Mouse (Mus musculus) retina, adult 2 months (tissue): ENCODE data around the gene Olfr231.

Source experiments
- DNase-seq: peaks from one replicate; pipeline ENCODE4 v3.0.0-alpha.2; 2012; ENCODE audit warnings: low read depth, low spot score

The Olfr231 gene

GRCm38 (mm10) chr1:174121062-174121461, at the start of gene Olfr231:
Olfr231 (minus strand) TSS chr1:174121162.
- no peak for DNase-seq

DNA sequence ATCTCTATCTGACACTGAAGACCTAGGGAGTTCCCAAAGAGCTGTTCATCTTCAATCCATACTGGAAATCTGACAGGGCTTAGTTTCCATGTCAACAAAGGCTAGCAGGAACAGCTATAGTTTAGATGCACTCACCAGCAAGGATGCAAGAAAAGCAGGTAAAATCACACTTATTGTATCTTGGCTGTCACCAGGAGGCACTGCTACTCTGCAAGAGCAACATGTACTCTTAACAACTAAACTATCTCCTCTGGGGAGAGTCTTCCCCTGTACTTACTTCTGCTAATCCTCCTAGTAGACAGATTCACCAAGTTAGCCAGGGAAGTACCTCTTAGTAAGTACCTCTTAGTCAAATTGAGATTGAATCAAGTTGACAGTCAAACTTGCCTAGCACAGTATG, 48.1 kb upstream of the Olfr231 start:
- no peak for DNase-seq

DNA sequence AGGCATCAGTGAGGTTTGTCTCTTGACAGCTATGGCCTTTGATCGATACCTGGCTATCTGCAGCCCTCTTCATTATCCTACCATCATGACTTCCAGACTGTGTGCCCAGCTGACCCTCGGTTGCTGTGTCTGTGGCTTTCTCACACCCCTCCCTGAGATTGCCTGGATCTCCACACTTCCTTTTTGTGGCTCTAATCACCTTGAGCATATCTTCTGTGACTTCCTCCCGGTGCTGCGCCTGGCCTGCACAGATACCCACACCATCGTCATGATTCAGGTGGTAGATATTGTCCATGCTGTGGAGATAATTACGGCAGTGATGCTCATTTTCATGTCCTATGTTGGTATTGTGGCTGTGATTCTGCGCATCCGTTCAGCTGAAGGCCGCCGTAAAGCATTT, 38.1 kb upstream of the Olfr231 start:
- DNase-seq: no peak

GRCm38 (mm10) chr1:174158512-174158911, 37.5 kb upstream of the Olfr231 start:
- no peak for DNase-seq

DNA sequence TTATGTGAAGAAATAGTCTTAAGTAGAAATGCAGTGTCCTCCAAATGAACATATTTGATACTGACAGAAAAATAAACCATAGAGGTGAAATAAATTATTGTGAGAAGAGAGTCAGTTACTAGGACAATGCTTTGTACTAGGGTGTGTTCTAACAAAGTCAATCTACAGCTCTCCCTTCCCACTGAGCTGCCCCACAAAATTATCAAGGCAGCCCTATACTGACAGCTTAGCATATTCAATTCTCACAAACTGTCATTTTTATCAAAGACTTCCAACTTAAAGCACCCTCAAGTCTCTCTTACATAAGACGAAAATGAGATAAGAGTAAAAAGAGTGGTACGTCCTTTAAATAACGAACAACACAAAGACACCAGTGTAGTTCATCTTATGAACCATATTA, 36.7 kb upstream of the Olfr231 start:
- no peak for DNase-seq

DNA sequence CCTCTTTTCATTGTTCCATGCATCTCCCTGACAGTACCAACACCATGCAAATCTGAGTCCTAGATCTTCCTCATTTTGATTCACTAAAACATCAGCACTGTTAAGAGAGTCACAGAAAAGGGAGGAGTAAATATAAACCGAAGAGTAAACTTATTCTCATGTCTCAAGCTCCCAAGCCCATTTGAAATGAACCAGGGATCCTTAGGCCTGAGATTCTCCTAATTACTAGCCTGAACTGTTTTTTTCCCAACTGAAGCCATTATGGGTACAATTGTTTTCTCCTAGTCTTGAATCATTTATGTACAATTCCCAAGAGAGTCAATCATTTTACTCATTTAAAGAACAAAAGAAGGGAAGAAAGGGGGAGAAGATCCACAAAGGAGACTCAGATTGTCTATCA, 34.4 kb upstream of the Olfr231 start, which contains the start of gene Olfr420:
Gene Olfr420 (plus strand): TSS at position 301 of the 400 bp plus-strand sequence.
- no peak for DNase-seq

DNA sequence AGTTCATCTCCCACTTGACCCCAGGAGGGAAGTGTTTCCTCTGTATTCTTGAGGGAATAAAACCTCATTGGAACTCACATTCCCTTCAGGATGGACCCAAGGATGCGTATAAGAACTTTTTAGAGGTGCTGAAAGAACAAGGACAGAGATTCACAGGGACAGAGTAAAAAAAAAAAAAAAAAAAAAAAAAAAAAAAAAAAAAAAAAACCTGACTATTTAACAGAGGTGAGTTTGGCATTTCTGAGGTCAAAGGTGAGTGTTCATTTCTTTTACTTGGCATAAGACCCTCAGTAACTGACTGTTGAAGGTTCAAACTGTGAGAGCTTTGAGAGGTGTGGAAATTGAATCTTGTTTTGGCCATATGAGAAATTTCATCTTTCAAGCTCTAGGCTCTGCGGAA, 28.3 kb upstream of the Olfr231 start:
- no peak for DNase-seq

DNA sequence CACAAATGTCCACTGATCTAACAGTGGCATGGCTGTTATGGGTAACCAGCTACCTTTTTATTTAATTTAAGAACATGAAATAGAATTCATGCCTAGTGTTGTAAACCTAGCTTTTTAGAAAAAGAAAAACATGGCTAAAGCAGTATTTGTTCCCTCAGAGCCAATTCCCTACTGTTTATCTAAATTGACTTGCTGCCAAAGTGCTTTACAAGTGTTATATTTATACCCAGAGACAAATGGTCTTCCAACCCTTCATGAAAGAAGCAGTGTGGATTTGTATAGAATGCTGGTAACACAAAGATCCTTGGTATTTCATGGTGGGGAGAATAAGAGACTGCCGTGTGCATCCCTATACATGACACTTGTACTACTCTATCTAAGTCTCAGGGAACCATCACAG, 25.7 kb upstream of the Olfr231 start:
- DNase-seq: no peak

DNA sequence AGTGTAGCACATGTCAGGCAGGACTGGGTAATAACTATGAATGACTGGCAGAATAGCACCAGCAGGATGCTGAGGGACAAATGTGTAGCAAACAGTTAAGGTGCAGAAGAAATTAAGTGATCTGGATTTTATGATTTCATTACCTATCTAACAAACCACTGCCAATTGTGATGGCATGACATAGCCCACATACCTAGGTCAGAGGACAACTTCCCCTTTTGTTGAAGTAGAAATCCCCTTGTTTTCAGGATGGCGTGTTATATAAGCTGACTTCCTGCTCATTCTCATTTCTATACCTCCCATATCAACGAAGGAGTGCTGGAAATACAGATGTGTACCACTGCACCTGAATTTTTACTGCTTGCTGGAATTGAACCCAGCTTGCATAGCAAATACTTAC, 20.4 kb upstream of the Olfr231 start:
- DNase-seq: no peak

DNA sequence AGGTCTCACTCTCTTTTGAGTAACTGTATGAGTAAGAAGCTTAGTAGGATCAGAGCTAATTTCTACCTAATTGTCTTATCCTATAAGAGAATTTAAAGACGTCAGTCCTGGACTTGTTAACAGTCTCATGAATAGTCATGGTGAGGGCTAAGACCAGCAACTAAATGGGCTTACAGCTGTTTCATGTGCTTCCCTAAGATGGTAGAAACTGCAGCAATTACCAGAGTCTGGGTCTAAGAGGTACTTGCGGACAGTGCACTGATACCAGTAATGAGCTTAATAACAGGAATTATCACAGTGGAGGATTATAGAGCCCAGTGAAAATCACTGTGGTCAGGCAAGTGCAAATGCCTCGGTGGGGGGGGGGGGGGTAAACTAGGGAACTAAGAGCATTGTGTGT, 11.0 kb upstream of the Olfr231 start:
- DNase-seq: no peak

DNA sequence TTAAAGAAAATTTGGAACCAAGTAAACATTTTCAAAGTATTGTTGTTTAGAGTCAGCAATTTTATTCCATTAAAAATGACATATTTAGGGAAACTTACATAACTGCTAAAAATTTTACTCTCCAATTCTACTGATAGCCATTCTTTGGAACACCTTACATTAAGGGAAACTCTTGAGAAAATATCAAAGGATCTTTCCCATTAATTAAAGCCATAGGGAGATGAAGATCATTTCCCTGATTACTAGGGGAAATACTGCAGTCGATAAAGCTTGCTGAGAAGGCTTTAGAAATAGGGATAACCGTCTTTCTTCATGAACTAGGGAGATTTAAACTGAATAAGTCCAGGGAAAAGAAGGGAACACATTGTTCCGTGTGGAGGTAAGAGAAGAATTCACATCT, 10.3 kb upstream of the Olfr231 start, which contains the start of gene Olfr424:
Gene Olfr424 (plus strand): TSS at position 301 of the 400 bp plus-strand sequence.
- no peak for DNase-seq

DNA sequence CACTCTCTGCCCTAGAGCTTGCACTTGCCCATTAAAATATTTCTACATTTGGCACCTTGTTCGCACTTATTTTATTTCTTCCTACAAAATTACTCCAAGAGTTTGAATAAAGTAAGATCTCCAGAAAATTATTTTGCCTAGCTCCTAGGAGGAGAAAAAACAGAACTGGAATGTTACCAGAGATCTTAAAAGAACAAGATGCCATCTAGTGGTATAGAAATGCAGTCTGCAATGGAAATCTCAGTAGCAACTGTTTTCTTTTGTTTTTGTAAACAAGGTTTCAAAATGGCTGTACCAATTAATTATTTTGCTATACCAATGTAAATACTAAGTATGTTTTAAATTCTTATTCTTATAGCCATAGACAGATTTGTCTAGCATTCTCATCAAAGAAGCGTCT, 17.2 kb downstream of the Olfr231 start:
- DNase-seq: no peak

- no peak for DNase-seq
These were observed 24.4 kb downstream of the Olfr231 start, which contains the start of gene Olfr427 for GRCm38 (mm10) chr1:174096591-174096990. Olfr427 (plus strand) TSS chr1:174096891.

DNA sequence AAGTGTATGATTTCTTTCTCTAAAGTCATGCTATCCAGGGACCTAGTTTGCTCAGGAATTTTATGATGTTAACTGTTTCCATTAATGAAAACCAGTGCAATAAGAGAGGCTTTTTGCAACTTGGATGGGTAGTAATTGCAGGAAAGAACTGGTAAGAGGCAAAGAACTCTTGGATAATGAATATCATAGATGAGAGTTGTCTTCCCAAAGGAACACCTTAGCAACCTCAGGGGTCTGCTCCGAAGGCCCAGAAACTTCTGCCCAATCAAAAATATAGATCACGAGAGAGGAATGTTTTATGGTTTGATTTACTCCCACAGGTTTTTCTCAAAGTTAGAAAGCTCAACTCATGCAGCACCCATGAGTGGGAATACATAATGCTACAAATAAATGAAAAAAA, 36.9 kb downstream of the Olfr231 start, which contains the start of gene Olfr429:
Gene Olfr429 (plus strand): TSS at position 301 of the 400 bp plus-strand sequence.
- no peak for DNase-seq

GRCm38 (mm10) chr1:174066305-174066704, 54.7 kb downstream of the Olfr231 start, which contains the start of gene Olfr430:
Olfr430 (plus strand) TSS chr1:174066605.
- DNase-seq: no peak
